Mouse (Mus musculus) G1E (cell line): ENCODE data around the gene Speer4e.
"Not testable (repeated sequence)": the region's sequence is repeated elsewhere in the genome, so short reads cannot be mapped to it uniquely, and the experiment has no call there.

Experiments
- CTCF ChIP-seq: IDR thresholded peaks from 2 replicates; pipeline ENCODE4 v1.5.1; 2012; ENCODE audit warnings: low read depth, low read length, inconsistent platforms, mixed read lengths
- GATA1 ChIP-seq: IDR thresholded peaks from 2 replicates; pipeline ENCODE4 v1.6.1; 2012; ENCODE audit warnings: borderline replicate concordance, low read length, inconsistent platforms, mixed read lengths
- GATA2 ChIP-seq: IDR thresholded peaks from 2 replicates; pipeline ENCODE4 v1.6.1; 2012; ENCODE audit warnings: low read depth, low read length, inconsistent platforms, borderline replicate concordance
- POLR2AphosphoS5 ChIP-seq: IDR thresholded peaks from 2 replicates; pipeline ENCODE4 v1.6.1; 2012; ENCODE audit warnings: low read depth, low read length, inconsistent platforms; ENCODE audit not compliant: insufficient replicate concordance
- TAL1 ChIP-seq: conservative IDR thresholded peaks from 2 replicates; pipeline ENCODE4 v1.6.1; 2012; ENCODE audit warnings: low read depth, low read length, inconsistent platforms, mixed read lengths

DNA sequence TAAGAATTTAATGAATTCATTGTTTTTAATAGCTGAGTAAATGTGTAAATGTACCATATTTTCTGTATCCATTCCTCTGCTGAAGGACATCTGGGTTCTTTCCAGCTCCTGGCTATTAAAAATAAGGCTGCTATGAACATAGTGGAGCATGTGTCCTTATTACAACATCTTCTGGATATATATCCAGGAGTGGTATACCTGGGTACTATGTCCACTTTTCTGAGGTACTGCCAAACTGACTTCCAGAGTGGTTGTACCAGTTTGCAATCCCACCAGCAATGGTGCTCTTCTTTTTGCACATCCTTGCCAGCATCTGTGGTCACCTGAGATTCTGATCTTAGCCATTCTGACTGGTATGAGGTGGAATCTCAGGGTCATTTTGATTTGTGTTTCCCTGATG, 15.4 kb upstream of the Speer4e start:
- not testable (repeated sequence) for TF ChIP-seq GATA2, GATA1, CTCF, TAL1, POLR2AphosphoS5
